Mouse (Mus musculus) C2C12 (cell line): Measurements from ENCODE around the gene Ttll9. TPM values are rescaled to one million over a fixed set of nuclear protein-coding genes. Genes with fewer than 3 reads are reported as not detected.

Source experiments
- H3K27me3 ChIP-seq: one replicate; pipeline ENCODE4 v1.6.1; 2011; ENCODE audit not compliant: control insufficient read depth, insufficient read depth, insufficient read length
- H3K36me3 ChIP-seq: one replicate; pipeline ENCODE4 v1.6.1; 2011; ENCODE audit not compliant: control insufficient read depth, insufficient read depth
- H3K4me3 ChIP-seq: one replicate; pipeline ENCODE4 v1.5.1; 2011; ENCODE audit warnings: mild to moderate bottlenecking, control low read depth; ENCODE audit not compliant: poor library complexity, insufficient read depth, severe bottlenecking
- H3K79me2 ChIP-seq: one replicate; pipeline ENCODE4 v1.6.1; 2011; ENCODE audit not compliant: control insufficient read depth, insufficient read depth
- H3K79me3 ChIP-seq: one replicate; pipeline ENCODE4 v1.6.1; 2011; ENCODE audit warnings: low read depth, control low read depth
- H3ac ChIP-seq: one replicate; pipeline ENCODE3; 2011; ENCODE audit warnings: low read depth; ENCODE audit not compliant: control insufficient read depth, insufficient read length
- CTCF ChIP-seq: IDR thresholded peaks from one replicate; pipeline ENCODE4 v1.5.1; 2011; ENCODE audit not compliant: control insufficient read depth, insufficient read depth, insufficient read length
- FOSL1 ChIP-seq: IDR thresholded peaks from one replicate; pipeline ENCODE4 v1.8.0; 2011; ENCODE audit warnings: mild to moderate bottlenecking, low read length; ENCODE audit not compliant: poor library complexity, insufficient read depth, severe bottlenecking
- MAX ChIP-seq: IDR thresholded peaks from one replicate; pipeline ENCODE4 v1.6.1; 2011; ENCODE audit warnings: mild to moderate bottlenecking, control low read depth
- MYOD1 ChIP-seq: IDR thresholded peaks from one replicate; pipeline ENCODE4 v1.6.1; 2011; ENCODE audit warnings: low read depth; ENCODE audit not compliant: control insufficient read depth, insufficient read length
- MYOG ChIP-seq: IDR thresholded peaks from one replicate; pipeline ENCODE4 v1.6.1; 2011; ENCODE audit not compliant: control insufficient read depth, insufficient read length; ENCODE audit errors: extremely low read depth
- USF1 ChIP-seq: IDR thresholded peaks from one replicate; pipeline ENCODE4 v1.6.1; 2011; ENCODE audit warnings: low read depth, mild to moderate bottlenecking, control low read depth, moderate library complexity
- polyA plus RNA-seq: library from polyadenylated mRNA; unstranded; fragments of >200 nt; fragmentation: generic; extraction: Trizol; gene quantifications from one replicate; pipeline ENCODE4 v1.2.1, GENCODE M21; 2012; ENCODE audit warnings: missing spikeins

Ttll9 gene
- polyA plus RNA-seq, 1 experiment = 0.16 TPM

DNA sequence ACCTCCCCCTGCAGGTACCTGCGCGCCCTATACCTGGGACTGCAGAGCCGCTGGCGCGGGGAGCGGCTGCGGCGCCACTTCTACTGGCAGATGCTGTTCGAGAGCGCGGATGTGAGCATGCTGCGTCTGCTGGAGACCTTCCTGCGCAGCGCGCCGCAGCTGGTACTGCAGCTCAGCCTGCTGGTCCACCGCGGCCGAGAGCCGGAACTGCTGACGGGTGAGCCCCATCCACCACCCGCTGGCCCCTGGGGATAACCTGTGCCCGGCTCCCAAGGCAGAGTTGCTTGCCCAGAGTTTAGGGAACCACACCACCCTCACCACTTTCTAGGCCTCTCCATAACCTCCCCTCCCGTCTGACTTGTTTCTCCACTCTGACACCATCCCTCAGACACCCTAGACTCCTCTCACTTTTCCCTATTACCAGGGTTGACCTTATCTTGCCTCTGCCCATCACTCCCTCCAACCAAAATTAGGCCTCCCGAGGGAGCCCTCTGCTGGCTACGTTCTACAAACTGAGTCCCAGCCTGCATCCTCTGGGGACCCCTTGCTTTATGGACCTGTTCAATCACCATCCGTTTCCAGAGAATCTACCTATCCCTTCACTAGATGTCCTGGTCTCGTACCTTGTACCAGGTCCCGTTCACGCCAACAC is 90.5 kb downstream of the Ttll9 start:
- TF ChIP-seq MAX (no peak), USF1 (no peak), CTCF (no peak), FOSL1 (no peak)
- Histone ChIP-seq H3K79me3 (no peaks in the 10 kb centered on the region), H3K79me2 (no peaks in the 10 kb centered on the region), H3K4me3 (no peak overlapping the region), H3K27me3 (peaks cover 75% of the 10 kb centered on the region), H3K36me3 (no peaks in the 10 kb centered on the region), H3ac (no peak overlapping the region)

DNA sequence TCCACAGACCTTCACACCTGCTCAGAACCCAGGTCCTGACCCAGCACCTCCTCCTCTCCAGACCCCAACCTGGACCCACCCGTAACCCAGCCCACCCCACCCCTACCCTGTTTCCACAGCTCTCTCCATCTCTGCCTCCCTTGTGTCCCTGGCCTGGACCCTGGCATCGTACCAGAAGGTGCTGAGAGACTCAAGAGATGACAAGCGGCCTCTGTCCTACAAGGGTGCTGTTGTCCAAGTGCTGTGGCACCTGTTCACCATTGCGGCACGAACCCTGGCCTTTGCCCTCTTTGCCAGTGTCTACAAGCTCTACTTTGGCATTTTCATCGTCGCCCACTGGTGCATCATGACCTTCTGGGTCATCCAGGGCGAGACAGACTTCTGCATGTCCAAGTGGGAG is 91.6 kb downstream of the Ttll9 start:
- Histone ChIP-seq H3K27me3 (peaks cover 83% of the 10 kb centered on the region), H3K79me3 (no peaks in the 10 kb centered on the region), H3K79me2 (no peaks in the 10 kb centered on the region), H3K4me3 (no peak overlapping the region), H3K36me3 (no peaks in the 10 kb centered on the region), H3ac (no peak overlapping the region)
- no peak for TF ChIP-seq CTCF
- no peak for TF ChIP-seq MAX
- TF ChIP-seq FOSL1 = no peak

DNA sequence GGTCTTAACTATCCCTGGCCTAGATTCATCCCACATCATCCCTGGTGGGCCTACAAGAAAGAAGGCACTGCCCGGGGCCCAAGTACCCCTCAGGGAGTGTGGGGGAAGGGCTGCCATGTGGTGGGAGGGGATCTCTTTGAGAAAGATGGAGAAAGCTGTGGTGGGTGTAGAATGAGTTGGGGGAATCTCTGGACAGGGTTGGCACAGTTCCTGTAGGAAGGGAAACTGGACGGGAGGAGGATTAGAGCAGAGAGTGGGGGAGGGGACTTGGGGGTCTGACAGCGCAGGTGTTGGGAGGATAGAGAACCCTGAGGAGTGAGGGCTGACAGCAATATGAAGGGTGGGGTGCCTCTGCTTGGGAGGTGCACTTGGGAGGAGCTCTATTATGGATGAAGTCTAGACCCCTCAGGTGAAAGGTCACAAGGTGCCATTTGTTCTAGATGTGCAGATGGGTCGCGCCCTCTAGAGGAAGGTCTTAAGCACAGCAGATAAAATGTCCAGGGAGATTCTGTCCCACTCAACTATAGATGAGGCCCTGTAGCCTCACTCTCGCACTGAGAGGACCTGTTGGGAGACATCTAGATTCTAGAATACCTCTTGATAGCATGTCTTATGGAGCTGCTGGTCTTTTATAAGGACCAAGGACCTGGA is 93.1 kb downstream of the Ttll9 start:
- Histone ChIP-seq H3K4me3 (no peak overlapping the region), H3K79me3 (no peaks in the 10 kb centered on the region), H3K27me3 (peaks cover 84% of the 10 kb centered on the region), H3K79me2 (no peaks in the 10 kb centered on the region), H3K36me3 (no peaks in the 10 kb centered on the region), H3ac (no peak overlapping the region)
- TF ChIP-seq MYOG (no peak), MYOD1 (no peak), FOSL1 (no peak), MAX (no peak), CTCF (no peak)

Other genes with a start within 250 kb of the Ttll9 start
- 503 TPM for gene Id1, start 226.2 kb upstream of the Ttll9 start, polyA plus RNA-seq
- 0.39 TPM for gene Cox4i2, start 208.3 kb upstream of the Ttll9 start, polyA plus RNA-seq
- gene Bcl2l1, start 130.8 kb upstream of the Ttll9 start, polyA plus RNA-seq = 67.3 TPM
- gene Tpx2, start 114.5 kb upstream of the Ttll9 start, polyA plus RNA-seq = 54.8 TPM
- gene Mylk2, start 51.1 kb upstream of the Ttll9 start, polyA plus RNA-seq = 3.9 TPM
- gene Foxs1, start 29.3 kb upstream of the Ttll9 start, polyA plus RNA-seq = 55.0 TPM
- 0.06 TPM for gene Dusp15, start 10.8 kb upstream of the Ttll9 start, polyA plus RNA-seq
- 61.2 TPM for gene Pdrg1, start 52.9 kb downstream of the Ttll9 start, polyA plus RNA-seq
- not detected for gene Xkr7, start 69.4 kb downstream of the Ttll9 start, polyA plus RNA-seq
- gene Ccm2l, start 103.5 kb downstream of the Ttll9 start, polyA plus RNA-seq = not detected
- 0.32 TPM for gene Hck, start 146.0 kb downstream of the Ttll9 start, polyA plus RNA-seq
- gene Tm9sf4, start 198.8 kb downstream of the Ttll9 start, polyA plus RNA-seq = 43.4 TPM